Mouse (Mus musculus): ENCODE measurements at regions not wholly inside any gene's neighbourhood (a gene's known extent, or its start where the extent isn't known, plus 50 kb on each side); places are given as distances from the start of the nearest gene placed in this dataset.

GRCm38 (mm10) chr1:137571905-137572865 lies 603.3 kb downstream of the Ptprc start:
- no peak for DNase-seq (ENCODE audit: low read depth, low spot score)

- no peak for DNase-seq (ENCODE audit: low read depth, low spot score)
Observed at GRCm38 (mm10) chr1:137571190-137571904, 604.2 kb downstream of the Ptprc start.

GRCm38 (mm10) chr1:137567526-137567925 lies 607.3 kb upstream of the Nr5a2 start:
- no peak for DNase-seq (ENCODE audit: low read depth, low spot score)

- no peak for DNase-seq (ENCODE audit: low read depth, low spot score)
Observed at GRCm38 (mm10) chr1:137565573-137566048, 605.4 kb upstream of the Nr5a2 start.

- DNase-seq (ENCODE audit: low read depth, low spot score): no peak
Observed at GRCm38 (mm10) chr1:137561686-137562085, 601.4 kb upstream of the Nr5a2 start.

- DNase-seq (ENCODE audit: low read depth, low spot score): no peak
Observed at GRCm38 (mm10) chr1:137560389-137561268, 600.4 kb upstream of the Nr5a2 start.

GRCm38 (mm10) chr1:137549659-137550058 lies 589.4 kb upstream of the Nr5a2 start:
- no peak for DNase-seq (ENCODE audit: low read depth, low spot score)

GRCm38 (mm10) chr1:137545666-137546065 lies 585.4 kb upstream of the Nr5a2 start:
- DNase-seq (ENCODE audit: low read depth, low spot score): no peak

- DNase-seq (ENCODE audit: low read depth, low spot score): no peak
Observed at GRCm38 (mm10) chr1:137543828-137544227, 583.6 kb upstream of the Nr5a2 start.

- no peak for DNase-seq (ENCODE audit: low read depth, low spot score)
Observed at GRCm38 (mm10) chr1:137541453-137541852, 581.2 kb upstream of the Nr5a2 start.

GRCm38 (mm10) chr1:137539424-137540116 lies 579.3 kb upstream of the Nr5a2 start:
- DNase-seq (ENCODE audit: low read depth, low spot score): no peak

GRCm38 (mm10) chr1:137514750-137515149 lies 554.5 kb upstream of the Nr5a2 start:
- DNase-seq (ENCODE audit: low read depth, low spot score): no peak

- no peak for DNase-seq (ENCODE audit: low read depth, low spot score)
Observed at GRCm38 (mm10) chr1:137503704-137504422, 543.6 kb upstream of the Nr5a2 start.

- DNase-seq (ENCODE audit: low read depth, low spot score): no peak
Observed at GRCm38 (mm10) chr1:137488226-137488625, 528.0 kb upstream of the Nr5a2 start.

- no peak for DNase-seq (ENCODE audit: low read depth, low spot score)
Observed at GRCm38 (mm10) chr1:137478459-137478858, 518.2 kb upstream of the Nr5a2 start.

- no peak for DNase-seq (ENCODE audit: low read depth, low spot score)
Observed at GRCm38 (mm10) chr1:137477239-137477638, 517.0 kb upstream of the Nr5a2 start.

- DNase-seq (ENCODE audit: low read depth, low spot score): no peak
Observed at GRCm38 (mm10) chr1:137474858-137475257, 514.6 kb upstream of the Nr5a2 start.

GRCm38 (mm10) chr1:137473800-137474685 lies 513.8 kb upstream of the Nr5a2 start:
- no peak for DNase-seq (ENCODE audit: low read depth, low spot score)

GRCm38 (mm10) chr1:137464971-137465370 lies 504.7 kb upstream of the Nr5a2 start:
- no peak for DNase-seq (ENCODE audit: low read depth, low spot score)

Measured in CD4-positive, CD25-positive, alpha-beta regulatory T cell, adult 2 months (primary cell).